25 mouse cellular contexts compared by ENCODE assay signal in genomic region chr10:92237881-92238280, GRCm38 (mm10).
A peak's percentile ranks its signal among the peaks of the same experiment; 100 is the strongest.
DNase-seq lines count a peak whose midpoint lies in the region; ATAC-seq and TF ChIP-seq lines count a peak whose summit lies in the region.
"Had no signal": no experiment of that assay in that cellular context is flagged by ENCODE, and none has a peak within 500 bp of the region (broad histone marks: within the 10 kb centered on the region; RNA-seq: fewer than 3 reads in every experiment).

No protein-coding gene starts in this region.

- peak overlapping the region; percentile 62; the same call in 1 of the 2 replicates for H3K27ac ChIP-seq in forebrain, embryonic 10.5 days
- H3K27ac ChIP-seq in forebrain, embryonic 11.5 days (ENCODE audit: low read depth, low read length), result no peak overlapping the region; the same call in 1 of the 2 replicates
- H3K27ac ChIP-seq in midbrain, embryonic 10.5 days (replicated peaks), result peak overlapping the region; percentile 70
- H3K27ac ChIP-seq in midbrain, embryonic 14.5 days (replicated peaks; ENCODE audit: low read depth, low read length), result no peak overlapping the region
- H3K27ac ChIP-seq in midbrain, embryonic 12.5 days (replicated peaks), result 0 out of 2 replicates have a peak overlapping the region, but pooled peaks have one; percentile 4
- no peak overlapping the region for H3K27ac ChIP-seq in midbrain, postnatal 0 days (ENCODE audit: low read depth, low read length)
- H3K27ac ChIP-seq: embryonic facial prominence, embryonic 10.5 days; embryonic facial prominence, embryonic 12.5 days; forebrain, embryonic 13.5 days; forebrain, embryonic 15.5 days had no signal

- H3K27me3 ChIP-seq in forebrain, embryonic 10.5 days (ENCODE audit: poor library complexity, severe bottlenecking), result no peaks in the 10 kb centered on the region
- no peaks in the 10 kb centered on the region for H3K27me3 ChIP-seq in forebrain, embryonic 11.5 days (ENCODE audit: control insufficient read depth, insufficient read depth, low read length)
- H3K27me3 ChIP-seq in midbrain, embryonic 10.5 days (ENCODE audit: low read depth, poor library complexity, severe bottlenecking), result peaks cover 5% of the 10 kb centered on the region; the same call in 1 of the 2 replicates
- H3K27me3 ChIP-seq in midbrain, embryonic 14.5 days (ENCODE audit: control insufficient read depth, insufficient read depth, low read length), result no peaks in the 10 kb centered on the region
- no peaks in the 10 kb centered on the region for H3K27me3 ChIP-seq in midbrain, embryonic 12.5 days
- H3K27me3 ChIP-seq in midbrain, postnatal 0 days (ENCODE audit: insufficient read depth, low read length), result no peaks in the 10 kb centered on the region
- H3K27me3 ChIP-seq: CH12.LX; embryonic facial prominence, embryonic 12.5 days; forebrain, embryonic 13.5 days; forebrain, embryonic 15.5 days; Patski had no signal

- no peak for ATAC-seq in forebrain, embryonic 11.5 days (replicated peaks; ENCODE audit: low FRiP score)
- ATAC-seq in midbrain, embryonic 14.5 days (ENCODE audit: low FRiP score, low TSS enrichment), result no peak
- no peak for ATAC-seq in midbrain, embryonic 12.5 days (ENCODE audit: low FRiP score, low read depth)
- no peak for ATAC-seq in midbrain, postnatal 0 days (ENCODE audit: low FRiP score)
- ATAC-seq: activated CD4-positive, CD25-positive, alpha-beta regulatory T cell, adult 4 months; CD4-positive, CD25-positive, alpha-beta regulatory T cell, adult 4 months; forebrain, embryonic 13.5 days; forebrain, embryonic 15.5 days; forebrain, postnatal 0 days; Patski had no signal

- no peak overlapping the region for H3K4me2 ChIP-seq in forebrain, embryonic 11.5 days (ENCODE audit: low read depth, low read length, severe bottlenecking)
- no peak overlapping the region for H3K4me2 ChIP-seq in midbrain, embryonic 14.5 days (ENCODE audit: low read length)
- no peak overlapping the region for H3K4me2 ChIP-seq in midbrain, embryonic 12.5 days (replicated peaks)
- no peak overlapping the region for H3K4me2 ChIP-seq in midbrain, postnatal 0 days (ENCODE audit: low read depth, low read length, poor library complexity, severe bottlenecking)
- H3K4me2 ChIP-seq: embryonic facial prominence, embryonic 12.5 days; forebrain, embryonic 13.5 days; forebrain, embryonic 15.5 days had no signal

- peaks cover 30% of the 10 kb centered on the region for H3K4me1 ChIP-seq in forebrain, embryonic 10.5 days
- H3K4me1 ChIP-seq in forebrain, embryonic 11.5 days (replicated peaks; ENCODE audit: control insufficient read depth, insufficient read depth, low read length), result peaks cover 4% of the 10 kb centered on the region; the same call in 1 of the 2 replicates
- H3K4me1 ChIP-seq in midbrain, embryonic 10.5 days, result peaks cover 51% of the 10 kb centered on the region
- H3K4me1 ChIP-seq in midbrain, embryonic 14.5 days (ENCODE audit: control insufficient read depth, insufficient read depth, low read length), result peaks cover 12% of the 10 kb centered on the region
- H3K4me1 ChIP-seq in midbrain, embryonic 12.5 days, result peaks cover 11% of the 10 kb centered on the region
- no peaks in the 10 kb centered on the region for H3K4me1 ChIP-seq in midbrain, postnatal 0 days (ENCODE audit: insufficient read depth, low read length)
- H3K4me1 ChIP-seq: embryonic facial prominence, embryonic 10.5 days; embryonic facial prominence, embryonic 12.5 days had no signal

- H3K9me3 ChIP-seq in forebrain, embryonic 10.5 days, result no peaks in the 10 kb centered on the region
- H3K9me3 ChIP-seq in forebrain, embryonic 11.5 days (ENCODE audit: control insufficient read depth, low read length), result no peaks in the 10 kb centered on the region
- no peaks in the 10 kb centered on the region for H3K9me3 ChIP-seq in midbrain, embryonic 10.5 days (replicated peaks)
- no peaks in the 10 kb centered on the region for H3K9me3 ChIP-seq in midbrain, embryonic 14.5 days (ENCODE audit: control insufficient read depth, low read length)
- H3K9me3 ChIP-seq in midbrain, embryonic 12.5 days, result no peaks in the 10 kb centered on the region
- no peaks in the 10 kb centered on the region for H3K9me3 ChIP-seq in midbrain, postnatal 0 days (ENCODE audit: low read length)
- H3K9me3 ChIP-seq: embryonic facial prominence, embryonic 10.5 days; embryonic facial prominence, embryonic 12.5 days; forebrain, embryonic 13.5 days; forebrain, embryonic 15.5 days had no signal

- no peak for DNase-seq in forebrain, embryonic 10.5 days (ENCODE audit: extremely low spot score, low spot score)
- DNase-seq in forebrain, embryonic 11.5 days (ENCODE audit: low spot score), result no peak
- peak; percentile 35 for DNase-seq in midbrain, embryonic 10.5 days (ENCODE audit: low spot score)
- no peak for DNase-seq in midbrain, embryonic 14.5 days
- DNase-seq in midbrain, postnatal 0 days (ENCODE audit: low spot score), result no peak
- DNase-seq: adrenal gland, adult 8-10 months; adrenal gland, postnatal 14 days; adrenal gland, postnatal 36 days; B cell, adult 2 months; cerebellum, adult 11-12 months; cerebellum, adult 2 months; cerebellum, adult 9-10 months; cerebellum, postnatal 10 days; cerebellum, postnatal 25 days; forebrain, postnatal 0 days had no signal

- no peak overlapping the region for H3K4me3 ChIP-seq in forebrain, embryonic 10.5 days
- no peak overlapping the region for H3K4me3 ChIP-seq in forebrain, embryonic 11.5 days (ENCODE audit: low read depth, low read length)
- H3K4me3 ChIP-seq in midbrain, embryonic 10.5 days, result no peak overlapping the region
- no peak overlapping the region for H3K4me3 ChIP-seq in midbrain, embryonic 14.5 days (replicated peaks; ENCODE audit: low read depth, low read length)
- H3K4me3 ChIP-seq in midbrain, embryonic 12.5 days, result no peak overlapping the region
- H3K4me3 ChIP-seq in midbrain, postnatal 0 days (ENCODE audit: low read depth, low read length), result no peak overlapping the region
- H3K4me3 ChIP-seq: embryonic facial prominence, embryonic 10.5 days; embryonic facial prominence, embryonic 12.5 days; forebrain, embryonic 13.5 days; forebrain, embryonic 15.5 days had no signal

- 47% methylated on average over 5 of the region's 5 CpGs for WGBS in forebrain, embryonic 10.5 days
- 41% methylated on average over 5 of the region's 5 CpGs for WGBS in forebrain, embryonic 11.5 days
- WGBS in midbrain, embryonic 10.5 days, result 27% methylated on average over 5 of the region's 5 CpGs
- WGBS in midbrain, embryonic 14.5 days, result 7% methylated on average over 5 of the region's 5 CpGs
- WGBS in midbrain, embryonic 12.5 days, result 20% methylated on average over 5 of the region's 5 CpGs
- 25% methylated on average over 5 of the region's 5 CpGs for WGBS in midbrain, postnatal 0 days

- H3K9ac ChIP-seq in forebrain, embryonic 11.5 days (ENCODE audit: low read length), result no peak overlapping the region
- H3K9ac ChIP-seq in midbrain, embryonic 14.5 days (replicated peaks; ENCODE audit: low read length), result no peak overlapping the region
- H3K9ac ChIP-seq in midbrain, embryonic 12.5 days (replicated peaks), result no peak overlapping the region
- H3K9ac ChIP-seq in midbrain, postnatal 0 days (replicated peaks; ENCODE audit: low read length, poor library complexity, severe bottlenecking), result no peak overlapping the region
- H3K9ac ChIP-seq: embryonic facial prominence, embryonic 12.5 days; forebrain, embryonic 13.5 days; forebrain, embryonic 15.5 days; forebrain, postnatal 0 days had no signal

- no peak for TF ChIP-seq CTCF in midbrain, postnatal 0 days (IDR thresholded peaks at IDR 0.05)

- no peaks in the 10 kb centered on the region for H3K36me3 ChIP-seq in forebrain, embryonic 10.5 days (replicated peaks)
- no peaks in the 10 kb centered on the region for H3K36me3 ChIP-seq in forebrain, embryonic 11.5 days (ENCODE audit: control insufficient read depth, insufficient read depth, low read length)
- H3K36me3 ChIP-seq in midbrain, embryonic 10.5 days, result no peaks in the 10 kb centered on the region
- no peaks in the 10 kb centered on the region for H3K36me3 ChIP-seq in midbrain, embryonic 14.5 days (ENCODE audit: control insufficient read depth, insufficient read depth, low read length)
- no peaks in the 10 kb centered on the region for H3K36me3 ChIP-seq in midbrain, embryonic 12.5 days
- no peaks in the 10 kb centered on the region for H3K36me3 ChIP-seq in midbrain, postnatal 0 days (ENCODE audit: insufficient read depth, low read length)
- H3K36me3 ChIP-seq: embryonic facial prominence, embryonic 10.5 days; embryonic facial prominence, embryonic 12.5 days; forebrain, embryonic 15.5 days; G1E had no signal

Comparison
In these comparisons a context has a peak if more than half of its experiments do, and no peak if none do; other contexts are left out.
1. H3K27ac ChIP-seq: peak in forebrain, embryonic 10.5 days (single experiment), midbrain, embryonic 10.5 days (single experiment) and midbrain, embryonic 12.5 days (single experiment); none in forebrain, embryonic 11.5 days (single experiment), midbrain, embryonic 14.5 days (single experiment) and midbrain, postnatal 0 days (single experiment).